9 mouse cellular contexts compared by ENCODE assay signal in genomic region chr8:57328161-57328920, GRCm38 (mm10). TPM values are rescaled to one million over a fixed set of nuclear protein-coding genes. Genes with fewer than 3 reads are reported as not detected.
DNase-seq lines count a peak whose midpoint lies in the region; ATAC-seq and TF ChIP-seq lines count a peak whose summit lies in the region.
"Had no signal": no experiment of that assay in that cellular context is flagged by ENCODE, and none has a peak within 500 bp of the region (broad histone marks: within the 10 kb centered on the region; RNA-seq: fewer than 3 reads in every experiment).

No protein-coding gene starts in this region.

- H3K4me1 ChIP-seq in testis, adult 2 months (ENCODE audit: control insufficient read depth, insufficient read depth, low read length), result peaks cover 18% of the 10 kb centered on the region
- peaks cover 7% of the 10 kb centered on the region for H3K4me1 ChIP-seq in hindbrain, embryonic 15.5 days (replicated peaks)
- peaks cover 9% of the 10 kb centered on the region; the same call in 1 of the 2 replicates for H3K4me1 ChIP-seq in stomach, embryonic 15.5 days

- H3K27me3 ChIP-seq in testis, adult 2 months (ENCODE audit: control insufficient read depth, insufficient read depth, low read length), result peaks cover 4% of the 10 kb centered on the region
- peaks cover 87% of the 10 kb centered on the region for H3K27me3 ChIP-seq in hindbrain, embryonic 15.5 days
- peaks cover 40% of the 10 kb centered on the region; the same call in 1 of the 2 replicates for H3K27me3 ChIP-seq in stomach, embryonic 15.5 days (replicated peaks)
- H3K27me3 ChIP-seq: Patski had no signal

- H3K27ac ChIP-seq in testis, adult 2 months (ENCODE audit: control insufficient read depth, insufficient read depth, low read depth, low read length), result no peak overlapping the region
- H3K27ac ChIP-seq in hindbrain, embryonic 15.5 days (replicated peaks), result no peak overlapping the region
- peak overlapping the region; percentile 78 for H3K27ac ChIP-seq in stomach, embryonic 15.5 days

- DNase-seq in testis, postnatal 10 days (ENCODE audit: low spot score), result no peak
- peak; percentile 78 for DNase-seq in gastrocnemius, postnatal 10 days
- DNase-seq in lung, postnatal 10 days, result peak; percentile 60
- no peak for DNase-seq in spleen, postnatal 4 days (ENCODE audit: low spot score in 2 of 2)
- DNase-seq in thymus, postnatal 25 days, result no peak

- TF ChIP-seq POLR2A in testis, adult 2 months (IDR thresholded peaks at IDR 0.05; ENCODE audit: control insufficient read depth, low read depth, low read length), result no peak

- no peak for TF ChIP-seq CTCF in testis, adult 2 months (IDR thresholded peaks at IDR 0.05; ENCODE audit: control insufficient read depth, insufficient read depth, insufficient replicate concordance, low read depth, low read length)

- peak; percentile 58; the same call in 1 of the 2 replicates for ATAC-seq in hindbrain, embryonic 15.5 days (ENCODE audit: low FRiP score, low read depth)
- peak; percentile 69 for ATAC-seq in stomach, embryonic 15.5 days (ENCODE audit: insufficient read depth, low FRiP score, low read depth)
- ATAC-seq: Patski had no signal

- H3K4me3 ChIP-seq in testis, adult 2 months (ENCODE audit: control insufficient read depth, low read depth, low read length), result peak overlapping the region; percentile 2; the same call in 1 of the 2 replicates
- H3K4me3 ChIP-seq in hindbrain, embryonic 15.5 days, result 0 out of 2 replicates have a peak overlapping the region, but pooled peaks have one; percentile 9
- H3K4me3 ChIP-seq in stomach, embryonic 15.5 days (replicated peaks), result peak overlapping the region; percentile 32

- no peaks in the 10 kb centered on the region for H3K9me3 ChIP-seq in hindbrain, embryonic 15.5 days
- no peaks in the 10 kb centered on the region for H3K9me3 ChIP-seq in stomach, embryonic 15.5 days

- no peak overlapping the region for H3K9ac ChIP-seq in hindbrain, embryonic 15.5 days
- no peak overlapping the region for H3K9ac ChIP-seq in stomach, embryonic 15.5 days

- no peaks in the 10 kb centered on the region for H3K36me3 ChIP-seq in testis, adult 2 months (ENCODE audit: control insufficient read depth, insufficient read depth, low read length)
- H3K36me3 ChIP-seq in hindbrain, embryonic 15.5 days, result no peaks in the 10 kb centered on the region
- H3K36me3 ChIP-seq in stomach, embryonic 15.5 days, result no peaks in the 10 kb centered on the region

- under 1% methylated on average over 42 of the region's 42 CpGs for WGBS in hindbrain, embryonic 15.5 days
- 2% methylated on average over 42 of the region's 42 CpGs for WGBS in stomach, embryonic 15.5 days

- peak overlapping the region; percentile 27 for H3K4me2 ChIP-seq in hindbrain, embryonic 15.5 days
- peak overlapping the region; percentile 57 for H3K4me2 ChIP-seq in stomach, embryonic 15.5 days

RNA-seq across cellular contexts. Expression of gene Hand2, which starts 7.6 kb away (rescaled TPM):
- 0.05 TPM in 2 replicates for polyA plus RNA-seq in testis, adult 2 months (2012; rRNA removed)
- under 1 TPM; 0.36 to 0.52 TPM for total RNA-seq in gastrocnemius, postnatal 10 days (2021)
- not detected in 2 replicates for polyA plus RNA-seq in hindbrain, embryonic 15.5 days (2015; fragmentation: Nextera tagmentation; extraction: Ambion mirVana)
- polyA plus RNA-seq in stomach, embryonic 15.5 days (2015; fragmentation: Nextera tagmentation; extraction: Ambion mirVana), result 9.4 and 9.8 TPM in 2 replicates

Comparison
In these comparisons a context has a peak if more than half of its experiments do, and no peak if none do; other contexts are left out.
1. DNase-seq: peak in gastrocnemius, postnatal 10 days (single experiment) and lung, postnatal 10 days (single experiment); none in testis, postnatal 10 days (single experiment), spleen, postnatal 4 days (0 of 2) and thymus, postnatal 25 days (single experiment).
2. Peak in every context shown above with its lines, with median percentiles within 50 percentile points of each other: H3K4me3 ChIP-seq.